Mouse (Mus musculus) spleen, postnatal 36 days (tissue): ENCODE data around the gene Tnp2.
A peak's percentile ranks its signal among the peaks of the same experiment; 100 is the strongest.

Experiments
- DNase-seq, 2 experiments: peaks; one replicate each; pipeline ENCODE4 v3.0.0; 2022; ENCODE audit warnings: low spot score in 2 of 2, mixed read lengths in 1 of 2

Gene Tnp2

DNA sequence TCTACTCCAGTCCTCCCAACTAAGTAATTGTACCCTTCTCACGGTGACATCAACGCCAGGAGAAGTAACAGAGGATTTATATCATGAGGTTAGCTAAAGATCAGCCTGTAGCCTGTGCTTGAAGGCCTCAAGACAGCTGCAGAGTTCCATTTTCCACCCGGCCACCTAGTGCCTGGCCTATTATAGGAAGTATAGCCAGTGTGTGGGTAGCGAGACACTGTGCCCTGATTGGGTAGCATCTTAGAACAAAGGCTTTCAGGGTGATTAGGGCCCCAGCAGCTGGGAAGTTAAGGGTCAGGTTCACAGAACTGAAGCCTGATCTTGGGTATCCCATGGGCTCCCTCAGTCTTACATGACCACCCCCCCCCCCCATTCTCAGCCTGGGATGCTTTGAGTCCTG, 406 bp upstream of the Tnp2 start:
- DNase-seq: no peak

DNA sequence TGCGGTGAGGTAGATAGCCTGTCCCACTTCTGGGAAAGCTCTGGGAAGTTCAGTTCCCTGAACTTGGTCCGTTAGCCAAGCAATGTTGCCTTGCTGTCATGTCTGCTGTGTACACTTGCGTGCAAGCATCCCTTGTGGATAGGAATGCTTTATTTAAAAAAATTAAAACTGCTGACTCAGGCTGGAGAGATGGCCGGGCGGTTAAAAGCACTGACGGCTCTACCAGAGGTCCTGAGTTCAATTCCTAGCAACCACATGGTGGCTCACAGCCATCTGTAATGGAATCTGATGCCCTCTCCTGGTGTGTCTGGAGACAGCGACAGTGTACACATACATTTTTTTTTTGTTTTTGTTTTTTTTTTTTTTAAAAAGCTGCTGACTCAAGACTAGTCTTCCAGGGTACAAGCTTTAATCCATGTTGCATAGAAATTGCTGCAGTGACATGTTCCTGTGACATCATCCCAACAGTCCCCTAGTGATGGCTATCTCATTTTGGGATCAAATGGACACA, 857 bp downstream of the Tnp2 start:
- no peak for DNase-seq

DNA sequence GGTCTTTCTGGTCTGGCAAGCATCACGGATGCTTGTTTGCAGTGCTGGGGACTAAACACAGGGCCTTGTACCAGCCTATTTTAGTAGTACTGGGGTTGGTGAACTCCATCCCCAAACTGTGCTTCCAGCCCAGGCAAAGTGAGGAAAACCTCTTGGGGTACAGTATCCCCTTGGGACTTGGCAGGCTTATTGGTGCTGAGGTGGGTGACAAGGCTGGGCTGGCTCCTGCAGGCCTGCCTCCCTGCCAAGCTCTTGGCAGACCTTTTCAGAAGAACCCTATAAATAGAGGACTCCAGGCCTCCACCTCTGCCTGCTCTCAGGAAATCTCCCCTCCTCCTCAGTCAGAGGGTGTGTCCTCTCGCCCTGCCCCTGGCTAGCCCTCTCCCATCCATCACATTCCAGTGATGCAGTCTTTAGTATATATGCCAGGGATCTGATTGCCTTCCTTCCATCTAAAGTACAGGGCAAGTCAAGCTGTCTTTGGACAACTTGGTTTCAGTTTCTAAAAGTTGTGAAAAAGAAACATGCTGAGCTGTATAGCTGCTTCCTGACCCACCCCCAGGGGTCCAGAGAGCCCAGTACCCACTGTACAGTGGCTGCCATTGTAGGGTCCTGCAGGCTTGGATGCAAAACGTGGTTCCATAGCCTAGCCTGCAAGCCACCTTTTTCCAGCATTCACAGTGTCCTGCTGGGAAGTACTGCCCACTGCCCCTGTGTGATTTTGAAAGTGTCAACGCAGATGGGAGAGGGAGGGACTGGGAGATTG, 1.5 kb downstream of the Tnp2 start:
- DNase-seq: no peak

DNA sequence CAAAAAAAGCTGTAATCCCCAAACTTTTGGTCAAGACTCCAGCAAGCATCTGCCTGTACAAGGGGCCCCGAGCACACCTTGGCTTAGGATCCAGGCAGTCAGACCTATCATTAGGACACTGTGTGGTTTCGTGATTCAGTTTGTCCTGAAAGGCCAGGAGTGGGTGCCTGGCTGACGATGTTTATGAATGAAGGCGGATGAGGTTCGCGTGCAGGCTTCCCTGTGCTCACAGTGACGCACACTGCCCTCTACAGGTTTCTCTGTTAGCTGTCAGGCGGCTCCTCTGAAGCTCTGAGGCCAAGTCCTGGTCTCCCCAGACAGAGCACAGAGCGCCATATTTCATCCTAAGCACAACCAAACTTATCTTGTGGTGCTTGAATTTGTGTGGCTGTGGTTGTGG, 2.2 kb downstream of the Tnp2 start:
- peak; percentile 83 to 87 for DNase-seq

DNA sequence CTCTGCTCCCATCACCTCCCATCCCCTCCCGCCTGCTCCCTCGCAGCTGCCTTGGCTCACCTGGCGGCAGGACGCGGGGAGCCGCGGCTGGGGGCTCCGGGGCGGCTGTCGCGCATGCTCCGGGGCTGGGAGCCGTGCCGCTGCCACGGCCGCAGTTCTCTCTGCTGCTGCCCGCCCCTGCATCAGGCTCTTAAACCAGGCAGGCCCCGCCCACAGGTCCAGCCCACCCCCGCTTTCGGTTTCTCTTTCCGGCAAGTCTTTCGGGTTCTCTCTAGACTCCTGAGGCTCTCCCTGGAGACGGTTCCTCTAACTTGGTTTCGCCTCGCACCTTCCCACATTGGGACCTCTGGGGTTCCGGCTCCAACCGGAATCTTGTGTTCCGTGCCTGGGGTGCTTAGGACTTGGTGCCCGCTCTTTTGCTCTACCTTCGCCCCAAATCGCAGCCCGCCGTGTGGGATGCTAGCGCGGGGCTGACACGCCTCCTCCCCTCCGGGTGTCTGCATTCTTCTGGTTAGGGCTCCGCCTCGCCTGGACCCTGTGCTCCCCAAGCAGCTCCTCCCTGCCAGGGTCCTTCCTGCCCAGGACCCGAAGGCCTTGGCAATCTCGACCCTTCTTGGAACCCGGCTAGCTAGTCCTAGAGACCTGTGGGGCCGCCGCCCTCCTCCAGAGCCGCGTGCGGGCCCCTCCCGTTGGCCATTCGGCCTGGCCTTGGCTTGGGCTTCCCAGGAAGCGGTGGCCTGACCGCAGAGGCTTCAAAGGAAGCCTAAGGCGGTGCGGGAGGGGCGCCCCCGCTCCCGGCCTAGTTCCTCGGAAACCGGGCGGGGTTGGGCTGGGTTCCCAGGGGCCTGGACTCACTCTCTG, 2.9 kb downstream of the Tnp2 start, which contains the start of gene Socs1:
Gene Socs1 (minus strand): TSS at position 166 of the 861 bp plus-strand sequence.
- peak; percentile 87 to 90 for DNase-seq

DNA sequence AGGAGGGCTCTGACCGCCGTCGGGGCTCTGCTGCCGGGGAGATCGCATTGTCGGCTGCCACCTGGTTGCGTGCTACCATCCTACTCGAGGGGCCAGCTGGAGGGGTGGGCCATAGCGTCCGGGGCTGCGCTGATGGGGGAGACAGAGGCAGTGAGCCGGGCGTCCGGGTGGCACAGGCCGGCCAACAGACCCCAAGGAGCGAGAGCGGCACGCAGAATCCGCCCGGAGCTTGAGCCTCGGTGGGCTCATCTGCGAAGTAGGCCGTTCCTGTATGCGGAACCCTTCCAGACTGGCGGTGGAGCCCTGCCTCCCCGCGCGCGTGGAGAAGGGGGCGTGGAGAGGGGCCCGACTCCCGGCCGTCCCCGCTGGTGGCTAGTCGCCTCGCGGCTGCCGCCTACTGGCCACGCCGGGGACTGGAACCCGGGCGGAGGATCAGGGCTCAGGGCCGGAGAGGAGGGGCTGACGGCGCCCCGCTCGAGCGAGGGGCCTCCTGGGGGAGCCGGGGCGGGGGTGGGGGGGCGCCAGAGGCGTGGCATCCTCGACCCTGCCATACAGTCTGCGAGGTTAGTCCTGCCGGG, 3.6 kb downstream of the Tnp2 start:
- peak; percentile 86 to 87 for DNase-seq

DNA sequence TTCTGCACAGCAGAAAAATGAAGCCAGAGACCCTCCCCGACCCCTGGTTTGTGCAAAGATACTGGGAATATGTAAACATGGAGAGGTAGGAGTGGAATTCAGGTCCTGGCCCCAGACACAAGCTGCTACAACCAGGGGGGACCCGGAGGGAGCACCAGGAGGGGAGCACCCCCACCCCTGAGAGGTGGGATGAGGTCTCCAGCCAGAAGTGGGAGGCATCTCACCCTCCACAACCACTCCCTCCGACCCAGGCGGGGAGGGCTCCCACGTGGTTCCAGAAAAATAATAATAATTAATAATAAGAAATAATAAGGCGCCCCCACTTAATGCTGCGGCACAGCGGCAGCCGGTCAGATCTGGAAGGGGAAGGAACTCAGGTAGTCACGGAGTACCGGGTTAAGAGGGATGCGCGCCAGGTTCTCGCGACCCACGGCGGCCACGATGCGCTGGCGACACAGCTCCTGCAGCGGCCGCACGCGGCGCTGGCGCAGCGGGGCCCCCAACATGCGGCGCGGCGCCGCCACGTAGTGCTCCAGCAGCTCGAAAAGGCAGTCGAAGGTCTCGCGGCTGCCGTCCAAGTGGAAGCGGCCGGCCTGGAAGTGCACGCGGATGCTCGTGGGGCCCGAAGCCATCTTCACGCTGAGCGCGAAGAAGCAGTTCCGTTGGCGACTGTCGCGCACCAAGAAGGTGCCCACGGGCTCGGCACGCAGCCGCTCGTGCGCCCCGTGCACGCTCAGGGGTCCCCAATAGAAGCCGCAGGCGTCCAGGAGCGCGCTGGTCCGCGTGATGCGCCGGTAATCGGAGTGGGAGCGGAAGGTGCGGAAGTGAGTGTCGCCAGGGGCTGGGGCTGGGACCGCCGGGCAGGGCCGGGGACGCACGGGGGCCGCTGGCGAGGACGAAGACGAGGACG, 4.3 kb downstream of the Tnp2 start:
- DNase-seq: peak; percentile 7 to 31

DNA sequence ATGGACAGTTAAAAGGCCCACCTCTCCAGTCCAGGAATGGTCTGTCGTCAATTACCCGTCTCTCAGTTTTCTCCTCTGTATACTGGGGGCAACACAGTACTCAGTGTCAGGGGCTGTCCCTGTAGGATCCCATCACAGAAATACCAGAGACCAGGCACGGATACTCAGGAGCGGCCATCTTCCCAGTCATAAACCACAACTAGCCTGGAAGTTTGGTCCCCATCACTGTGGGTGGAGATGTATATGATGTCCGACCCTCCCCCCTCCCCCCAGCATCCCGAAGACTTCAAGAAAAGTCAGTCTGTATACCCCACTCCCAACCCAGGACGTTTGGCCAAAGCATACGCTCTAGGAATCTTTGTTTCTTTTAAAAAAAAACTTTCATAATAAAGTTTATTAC, 5.0 kb downstream of the Tnp2 start:
- no peak for DNase-seq

DNA sequence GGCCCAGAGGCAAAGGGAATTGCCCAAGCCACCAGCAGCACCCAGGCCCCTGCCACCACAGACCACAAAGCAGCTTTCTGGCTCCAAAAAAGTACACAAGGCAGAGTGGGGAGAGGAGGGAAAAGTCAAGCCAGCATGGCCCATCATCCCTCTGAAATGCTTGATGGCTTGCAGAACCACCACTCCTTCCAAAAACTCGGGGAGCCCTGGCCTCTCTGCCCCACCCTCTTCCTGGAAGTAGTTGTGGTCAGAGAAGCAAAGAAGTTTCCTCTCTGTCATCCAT, 5.4 kb downstream of the Tnp2 start:
- DNase-seq: no peak

DNA sequence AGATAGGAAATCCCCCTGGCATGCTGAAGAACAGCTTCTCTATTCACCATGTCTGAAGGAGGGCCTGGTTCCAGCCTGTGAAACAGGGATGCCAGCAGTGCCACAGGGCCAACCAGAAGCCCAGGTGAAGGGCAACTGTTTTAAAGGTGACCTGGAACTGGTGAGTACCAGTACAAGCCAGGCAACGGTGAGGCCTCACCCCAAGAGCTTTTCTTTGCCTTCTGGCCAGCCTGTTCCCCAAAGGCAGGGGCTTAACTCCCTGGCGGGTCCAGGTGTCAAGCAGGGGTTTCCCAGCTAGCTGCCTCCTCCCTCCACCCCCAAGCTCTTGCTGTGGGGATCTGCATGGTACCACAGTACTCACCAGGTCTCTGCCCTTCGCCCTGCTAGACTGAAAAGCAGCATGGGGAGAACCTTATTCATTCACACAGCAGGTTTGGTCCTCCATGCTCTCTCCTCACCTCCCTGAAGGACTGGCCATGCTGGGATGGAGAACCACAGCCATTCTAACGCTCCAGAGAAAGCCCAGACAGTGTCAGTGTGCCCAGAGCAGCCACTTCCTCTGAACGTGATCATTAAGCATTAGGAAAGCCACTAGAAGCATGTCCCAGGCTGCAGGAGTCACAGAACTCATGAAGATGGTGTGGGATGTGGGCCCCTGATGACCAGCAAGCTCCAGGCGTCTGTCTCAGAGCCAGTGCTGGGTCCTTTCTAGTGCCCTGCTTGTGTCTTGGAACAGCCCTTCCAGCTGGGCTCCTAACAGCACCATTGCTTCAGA, 5.9 kb downstream of the Tnp2 start:
- DNase-seq: no peak

DNA sequence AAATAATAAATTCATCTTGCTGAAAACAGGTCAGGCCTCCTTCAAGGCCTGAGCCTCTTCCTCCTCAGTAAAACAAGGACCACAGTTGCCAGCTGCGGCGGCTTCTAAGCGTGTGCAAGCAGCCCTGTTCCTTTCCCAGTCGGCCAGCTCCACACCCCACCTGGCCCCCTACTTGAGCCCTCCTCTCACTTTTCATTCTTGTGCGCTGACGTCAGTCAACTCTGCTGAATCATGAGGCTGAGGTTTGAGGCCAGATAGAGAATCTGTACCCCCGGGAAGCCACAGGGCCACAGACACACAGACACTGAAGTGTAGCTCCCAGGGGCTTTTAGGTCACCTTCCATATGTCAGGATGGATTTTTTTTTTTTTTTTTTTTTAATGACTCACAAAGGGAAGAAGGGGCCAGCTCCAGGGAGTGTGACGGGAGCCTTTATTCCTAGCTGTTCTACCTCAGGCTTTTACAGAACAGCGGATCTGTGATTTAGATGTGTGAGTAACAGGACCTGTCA, 6.5 kb downstream of the Tnp2 start:
- DNase-seq: no peak

DNA sequence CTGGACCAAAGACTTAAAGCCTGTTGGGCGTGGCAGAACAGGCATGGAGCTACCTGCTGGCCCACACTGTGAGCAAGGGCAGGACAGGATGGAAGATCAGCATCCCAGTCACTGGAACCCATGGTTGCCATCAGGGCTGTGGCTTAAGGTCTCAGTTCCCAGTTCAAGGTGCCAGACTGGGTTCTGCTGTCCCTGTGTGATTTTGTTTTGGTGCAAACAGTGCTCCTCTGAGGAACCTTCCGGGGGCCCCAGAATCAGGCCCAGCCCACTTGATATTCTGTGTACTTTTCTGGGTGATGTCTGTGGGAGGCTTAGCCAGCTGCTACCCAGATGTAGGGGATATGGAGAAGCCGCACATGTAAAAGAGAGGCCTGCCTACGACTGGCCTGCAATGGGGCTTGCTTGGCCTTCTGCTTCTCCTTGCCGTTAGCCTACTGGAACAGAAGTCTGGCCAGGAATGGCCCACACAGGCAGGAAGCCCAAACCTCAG, 7.8 kb downstream of the Tnp2 start:
- DNase-seq: no peak

DNA sequence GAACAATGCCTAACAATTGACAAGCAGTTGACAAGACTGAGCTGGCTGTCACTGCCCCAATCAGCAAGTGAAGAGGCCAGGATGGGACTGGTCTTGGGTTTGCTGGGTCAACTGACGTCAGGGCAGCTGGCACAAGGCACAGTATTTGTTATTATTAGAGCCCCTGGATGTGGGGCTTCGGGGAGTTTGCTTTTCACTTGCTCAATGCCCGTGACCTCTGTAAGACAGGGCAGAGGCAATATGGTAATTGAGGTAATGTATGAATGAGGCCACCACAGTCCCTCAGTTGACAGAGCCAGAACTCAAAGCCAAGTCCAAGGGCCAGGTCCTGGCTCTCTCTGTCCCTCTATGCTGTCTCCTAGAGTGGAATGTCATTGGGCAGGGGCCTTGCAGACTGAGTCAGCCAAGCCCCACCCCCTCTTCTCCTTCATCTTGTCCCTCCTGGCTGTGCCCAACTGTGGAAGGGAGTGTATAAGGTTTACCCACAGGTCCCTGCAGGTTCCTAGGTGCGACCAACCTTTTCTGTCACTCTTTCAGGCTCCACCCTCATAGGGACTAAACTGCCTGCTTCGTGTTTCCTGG, 10.8 kb downstream of the Tnp2 start:
- no peak for DNase-seq

DNA sequence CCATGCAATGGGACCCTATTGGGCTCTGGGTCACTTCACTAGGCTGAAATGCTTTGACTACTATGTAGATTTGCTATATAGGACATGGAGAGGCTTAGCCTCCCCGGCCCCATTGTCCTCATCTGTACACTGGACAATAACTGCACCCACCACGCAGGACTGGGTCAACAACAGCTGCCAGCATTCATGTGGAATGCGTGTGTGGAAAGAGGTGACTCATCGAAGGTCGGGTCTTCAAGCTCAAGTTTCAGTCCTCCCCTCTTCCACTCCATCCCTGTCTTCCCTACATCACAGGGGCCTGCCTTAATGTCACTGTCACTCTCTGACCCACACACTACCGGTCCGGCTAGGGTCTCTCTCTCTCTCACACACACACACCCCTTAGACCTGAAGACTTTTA, 12.1 kb downstream of the Tnp2 start:
- no peak for DNase-seq

DNA sequence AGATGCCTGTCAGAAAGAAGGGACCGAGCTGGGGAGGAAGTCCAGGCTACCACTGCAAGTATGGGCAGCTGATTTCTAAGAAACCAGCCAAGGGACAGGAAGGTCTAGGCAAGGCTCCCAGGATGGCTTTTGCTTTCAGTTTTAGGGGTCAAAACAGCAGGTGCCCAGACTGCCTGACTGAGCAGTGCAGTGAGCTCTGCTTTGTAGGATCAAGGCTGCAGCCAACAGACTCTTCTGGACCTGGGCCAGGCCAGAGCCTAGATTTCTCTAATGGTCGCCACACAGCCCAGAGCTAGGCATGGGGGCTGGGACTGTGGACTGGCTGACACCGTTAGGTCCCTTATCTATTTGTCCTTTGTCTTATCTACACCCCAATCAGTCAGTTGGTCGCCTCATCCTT, 13.7 kb downstream of the Tnp2 start:
- DNase-seq: peak; percentile 10 to 25

DNA sequence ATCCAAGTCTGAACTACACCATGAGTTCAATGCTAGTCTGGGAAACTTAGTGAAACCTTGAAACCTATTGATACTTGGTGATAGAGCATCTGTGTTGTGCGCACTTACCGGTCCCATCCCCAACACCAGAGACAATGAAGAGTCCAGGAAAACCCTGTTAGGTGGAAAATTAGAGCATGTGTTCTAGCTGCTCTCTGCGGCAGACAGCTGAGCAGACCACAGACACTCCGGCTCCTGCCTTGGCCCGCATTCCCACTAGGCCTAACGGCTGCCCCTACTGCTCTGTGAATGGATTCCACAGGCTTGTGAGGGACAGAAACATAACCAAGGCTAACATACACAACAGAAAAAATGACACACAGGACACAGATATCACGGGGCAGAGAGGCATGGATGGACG, 14.9 kb downstream of the Tnp2 start:
- DNase-seq: no peak

DNA sequence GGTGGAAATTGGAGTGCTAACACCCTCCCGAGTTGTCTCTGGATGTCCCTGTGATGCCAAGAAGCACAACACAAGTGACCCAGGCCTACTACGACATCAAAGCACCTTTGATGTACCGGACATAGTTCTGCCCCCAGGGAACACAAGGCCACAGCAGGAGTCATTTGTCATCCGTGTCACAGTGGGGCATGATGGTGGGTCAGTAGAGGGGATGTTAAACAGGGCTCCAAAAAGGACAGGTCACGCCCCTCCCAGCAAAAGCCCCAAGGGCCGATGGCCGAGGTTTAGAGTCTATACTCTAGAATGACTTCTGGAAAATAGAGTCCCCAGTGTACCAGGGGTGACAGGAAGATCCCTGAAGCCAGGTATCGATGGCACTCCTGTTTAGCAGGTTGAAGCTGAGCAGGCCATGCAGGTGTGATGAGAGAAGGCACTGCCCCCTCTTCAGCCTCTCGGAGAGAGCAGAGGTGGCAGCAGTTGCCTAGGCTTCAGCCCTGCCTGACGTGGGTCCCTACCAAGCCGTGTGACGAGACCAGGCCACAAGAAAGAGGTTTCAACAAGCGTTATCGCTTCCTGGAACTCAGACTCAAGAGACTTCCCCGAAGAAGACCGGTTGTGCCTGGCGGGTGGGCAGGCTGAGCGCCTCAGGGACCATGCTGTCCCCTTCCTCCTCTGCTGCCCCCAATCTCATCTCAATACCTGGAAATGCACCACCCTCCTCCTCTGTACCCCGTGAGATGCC, 16.5 kb downstream of the Tnp2 start:
- DNase-seq: peak; percentile 68 to 71

DNA sequence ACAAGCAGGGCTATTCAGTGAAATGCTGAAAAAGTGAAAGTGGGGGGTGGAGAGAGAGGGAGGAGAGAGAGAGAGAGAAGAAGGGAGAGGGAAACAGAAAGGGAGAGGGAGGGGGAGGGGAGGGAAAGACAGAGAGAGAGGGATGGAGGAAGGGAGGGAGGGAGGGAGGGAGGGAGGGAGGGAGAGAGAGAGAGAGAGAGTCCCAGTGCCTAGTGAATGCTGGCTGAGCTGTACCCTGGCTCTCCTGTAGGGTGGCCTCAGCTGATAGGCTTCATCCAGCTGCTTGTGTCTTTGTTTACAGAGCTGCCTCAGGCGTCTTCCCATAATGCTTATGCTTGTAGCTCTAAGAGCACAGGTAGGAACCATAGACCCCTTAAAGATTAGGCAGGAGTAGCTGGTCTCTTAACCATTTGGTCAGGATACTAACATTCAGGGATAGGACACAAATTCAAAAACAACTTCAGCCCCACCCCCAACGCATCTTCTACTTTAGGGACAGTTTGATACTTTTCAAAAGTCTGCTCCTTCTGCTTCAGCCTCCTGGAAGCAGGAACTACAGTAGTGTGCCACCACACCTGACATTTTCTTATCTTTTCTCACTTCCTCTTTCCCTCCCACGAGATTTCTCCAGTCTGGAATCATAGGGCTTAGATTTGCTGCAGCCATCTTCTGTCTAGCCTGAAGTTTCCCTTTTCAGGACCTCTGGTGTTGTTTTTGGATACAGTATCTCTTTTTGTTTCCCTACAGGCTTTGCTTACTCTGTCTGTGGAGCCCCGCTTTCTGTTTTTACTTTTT, 17.7 kb downstream of the Tnp2 start:
- peak in 1 of 2 experiments; percentile 8 for DNase-seq
